Mouse (Mus musculus): ENCODE data around the gene Esrrb. TPM values are rescaled to one million over a fixed set of nuclear protein-coding genes. Genes with fewer than 3 reads are reported as not detected.
A peak's percentile ranks its signal among the peaks of the same experiment; 100 is the strongest.

Gene Esrrb
- polyA plus RNA-seq (2015; fragmentation: Nextera tagmentation; extraction: Ambion mirVana), result 0.12 and 0.14 TPM in 2 replicates

- no peak within 1 kb of the TSS for H3K9ac ChIP-seq
- no peaks in the 10 kb centered on the region for H3K9me3 ChIP-seq
- H3K27me3 ChIP-seq, result peaks cover 19% of the 10 kb centered on the region
- no peaks in the 10 kb centered on the region for H3K36me3 ChIP-seq
- H3K4me1 ChIP-seq, result peaks cover 36% of the 10 kb centered on the region
- WGBS, result 29% methylated on average over 22 of the region's 22 CpGs
- H3K4me2 ChIP-seq, result peak within 1 kb of the TSS; percentile 22
- H3K27ac ChIP-seq, result no peak within 1 kb of the TSS
- H3K4me3 ChIP-seq, result no peak within 1 kb of the TSS
- ATAC-seq (ENCODE audit: insufficient number of reproducible peaks, insufficient read depth, low FRiP score, low TSS enrichment, low read depth), result no peak
These were observed at the start of gene Esrrb for GRCm38 (mm10) chr12:86360696-86361631. Gene Esrrb (plus strand): TSS chr12:86361117.

- H3K36me3 ChIP-seq, result no peaks in the 10 kb centered on the region
- H3K9me3 ChIP-seq, result no peaks in the 10 kb centered on the region
- 18% methylated on average over 12 of the region's 12 CpGs for WGBS
- no peak overlapping the region for H3K4me3 ChIP-seq
- peaks cover 3% of the 10 kb centered on the region for H3K27me3 ChIP-seq
- H3K4me2 ChIP-seq, result peak overlapping the region; percentile 28
- ATAC-seq (ENCODE audit: insufficient number of reproducible peaks, insufficient read depth, low FRiP score, low TSS enrichment, low read depth), result no peak
- 0 out of 2 replicates have a peak overlapping the region, but pooled peaks have one; percentile 6 for H3K9ac ChIP-seq
- H3K27ac ChIP-seq, result no peak overlapping the region
- H3K4me1 ChIP-seq, result peaks cover 11% of the 10 kb centered on the region
These were observed 40.3 kb upstream of the Esrrb start for GRCm38 (mm10) chr12:86320629-86321028.

GRCm38 (mm10) chr12:86324297-86324696 is 36.6 kb upstream of the Esrrb start:
- Histone ChIP-seq H3K4me2 (no peak overlapping the region), H3K27ac (no peak overlapping the region), H3K27me3 (peaks cover 3% of the 10 kb centered on the region), H3K36me3 (no peaks in the 10 kb centered on the region), H3K9me3 (no peaks in the 10 kb centered on the region), H3K4me1 (peaks cover 16% of the 10 kb centered on the region), H3K4me3 (no peak overlapping the region), H3K9ac (no peak overlapping the region)
- WGBS, result 41% methylated on average over 3 of the region's 3 CpGs
- no peak for ATAC-seq (ENCODE audit: insufficient number of reproducible peaks, insufficient read depth, low FRiP score, low TSS enrichment, low read depth)

GRCm38 (mm10) chr12:86329813-86330212 is 31.1 kb upstream of the Esrrb start:
- ATAC-seq (ENCODE audit: insufficient number of reproducible peaks, insufficient read depth, low FRiP score, low TSS enrichment, low read depth), result no peak

GRCm38 (mm10) chr12:86330684-86331083 is 30.2 kb upstream of the Esrrb start:
- no peak overlapping the region for H3K27ac ChIP-seq
- no peaks in the 10 kb centered on the region for H3K9me3 ChIP-seq
- H3K36me3 ChIP-seq, result no peaks in the 10 kb centered on the region
- H3K4me3 ChIP-seq, result no peak overlapping the region
- H3K27me3 ChIP-seq, result no peaks in the 10 kb centered on the region
- WGBS, result 90% methylated on average over 9 of the region's 9 CpGs
- H3K4me1 ChIP-seq, result peaks cover 4% of the 10 kb centered on the region; the same call in 1 of the 2 replicates
- no peak overlapping the region for H3K9ac ChIP-seq
- no peak for ATAC-seq (ENCODE audit: insufficient number of reproducible peaks, insufficient read depth, low FRiP score, low TSS enrichment, low read depth)
- no peak overlapping the region for H3K4me2 ChIP-seq

More at GRCm38 (mm10) chr12:86329813-86330212, 31.1 kb upstream of the Esrrb start:
- Histone ChIP-seq H3K27ac (no peak overlapping the region), H3K27me3 (no peaks in the 10 kb centered on the region), H3K9me3 (no peaks in the 10 kb centered on the region), H3K4me2 (no peak overlapping the region), H3K4me1 (peaks cover 4% of the 10 kb centered on the region; the same call in 1 of the 2 replicates), H3K9ac (no peak overlapping the region), H3K36me3 (no peaks in the 10 kb centered on the region), H3K4me3 (no peak overlapping the region)
- 60% methylated on average over 4 of the region's 4 CpGs for WGBS

GRCm38 (mm10) chr12:86331248-86331647 is 29.7 kb upstream of the Esrrb start:
- Histone ChIP-seq H3K4me2 (no peak overlapping the region), H3K4me1 (peaks cover 4% of the 10 kb centered on the region; the same call in 1 of the 2 replicates), H3K9me3 (no peaks in the 10 kb centered on the region), H3K27me3 (no peaks in the 10 kb centered on the region), H3K9ac (no peak overlapping the region), H3K36me3 (no peaks in the 10 kb centered on the region), H3K27ac (no peak overlapping the region), H3K4me3 (no peak overlapping the region)
- ATAC-seq (ENCODE audit: insufficient number of reproducible peaks, insufficient read depth, low FRiP score, low TSS enrichment, low read depth), result no peak
- WGBS, result 74% methylated on average over 10 of the region's 10 CpGs

- WGBS, result 91% methylated on average over 3 of the region's 3 CpGs
- peaks cover under 1% of the 10 kb centered on the region; the same call in 1 of the 2 replicates for H3K4me1 ChIP-seq
- H3K27ac ChIP-seq, result no peak overlapping the region
- no peak overlapping the region for H3K4me3 ChIP-seq
- H3K27me3 ChIP-seq, result no peaks in the 10 kb centered on the region
- no peak overlapping the region for H3K9ac ChIP-seq
- H3K9me3 ChIP-seq, result no peaks in the 10 kb centered on the region
- H3K36me3 ChIP-seq, result no peaks in the 10 kb centered on the region
- no peak for ATAC-seq (ENCODE audit: insufficient number of reproducible peaks, insufficient read depth, low FRiP score, low TSS enrichment, low read depth)
- no peak overlapping the region for H3K4me2 ChIP-seq
These were observed 24.7 kb upstream of the Esrrb start for GRCm38 (mm10) chr12:86336209-86336608.

- Histone ChIP-seq H3K36me3 (no peaks in the 10 kb centered on the region), H3K9ac (no peak overlapping the region), H3K27ac (no peak overlapping the region), H3K27me3 (no peaks in the 10 kb centered on the region), H3K4me2 (no peak overlapping the region), H3K4me3 (no peak overlapping the region), H3K9me3 (no peaks in the 10 kb centered on the region), H3K4me1 (peaks cover 3% of the 10 kb centered on the region; the same call in 1 of the 2 replicates)
- no peak for ATAC-seq (ENCODE audit: insufficient number of reproducible peaks, insufficient read depth, low FRiP score, low TSS enrichment, low read depth)
- WGBS, result 36% methylated on average over 7 of the region's 7 CpGs
These were observed 24.0 kb upstream of the Esrrb start for GRCm38 (mm10) chr12:86336887-86337286.

GRCm38 (mm10) chr12:86349477-86349876 is 11.4 kb upstream of the Esrrb start:
- no peak for ATAC-seq (ENCODE audit: insufficient number of reproducible peaks, insufficient read depth, low FRiP score, low TSS enrichment, low read depth)
- no peaks in the 10 kb centered on the region for H3K36me3 ChIP-seq
- no peaks in the 10 kb centered on the region for H3K9me3 ChIP-seq
- H3K4me1 ChIP-seq, result no peaks in the 10 kb centered on the region
- 83% methylated on average over 8 of the region's 8 CpGs for WGBS
- peaks cover 13% of the 10 kb centered on the region; the same call in 1 of the 2 replicates for H3K27me3 ChIP-seq
- H3K9ac ChIP-seq, result no peak overlapping the region
- no peak overlapping the region for H3K4me3 ChIP-seq
- no peak overlapping the region for H3K4me2 ChIP-seq
- no peak overlapping the region for H3K27ac ChIP-seq

GRCm38 (mm10) chr12:86359406-86359805 is 1.5 kb upstream of the Esrrb start:
- WGBS, result 50% methylated on average over 6 of the region's 6 CpGs
- H3K9ac ChIP-seq, result no peak overlapping the region
- peaks cover 24% of the 10 kb centered on the region for H3K4me1 ChIP-seq

GRCm38 (mm10) chr12:86359873-86360272 is 1.0 kb upstream of the Esrrb start:
- Histone ChIP-seq H3K9me3 (no peaks in the 10 kb centered on the region), H3K9ac (no peak overlapping the region), H3K4me1 (peaks cover 28% of the 10 kb centered on the region), H3K27me3 (peaks cover 12% of the 10 kb centered on the region), H3K27ac (no peak overlapping the region), H3K4me2 (no peak overlapping the region), H3K36me3 (no peaks in the 10 kb centered on the region), H3K4me3 (no peak overlapping the region)
- ATAC-seq (ENCODE audit: insufficient number of reproducible peaks, insufficient read depth, low FRiP score, low TSS enrichment, low read depth), result no peak
- 76% methylated on average over 8 of the region's 8 CpGs for WGBS

More at GRCm38 (mm10) chr12:86359406-86359805, 1.5 kb upstream of the Esrrb start:
- Histone ChIP-seq H3K9me3 (no peaks in the 10 kb centered on the region), H3K4me2 (no peak overlapping the region), H3K4me3 (no peak overlapping the region), H3K36me3 (no peaks in the 10 kb centered on the region), H3K27ac (no peak overlapping the region), H3K27me3 (peaks cover 12% of the 10 kb centered on the region)
- ATAC-seq (ENCODE audit: insufficient number of reproducible peaks, insufficient read depth, low FRiP score, low TSS enrichment, low read depth), result no peak

- WGBS, result 11% methylated on average over 5 of the region's 5 CpGs
- no peak overlapping the region for H3K4me3 ChIP-seq
These were observed 3.4 kb downstream of the Esrrb start for GRCm38 (mm10) chr12:86364285-86364684.

More at GRCm38 (mm10) chr12:86364285-86364684, 3.4 kb downstream of the Esrrb start:
- Histone ChIP-seq H3K4me1 (peaks cover 36% of the 10 kb centered on the region), H3K9ac (no peak overlapping the region), H3K27me3 (peaks cover 35% of the 10 kb centered on the region), H3K4me2 (no peak overlapping the region), H3K9me3 (no peaks in the 10 kb centered on the region), H3K27ac (no peak overlapping the region), H3K36me3 (no peaks in the 10 kb centered on the region)
- ATAC-seq (ENCODE audit: insufficient number of reproducible peaks, insufficient read depth, low FRiP score, low TSS enrichment, low read depth), result no peak

Data from embryonic facial prominence, embryonic 13.5 days (tissue).